Mouse (Mus musculus): ENCODE results near the gene Thbd.

GRCm38 (mm10) chr2:148404906-148405305 is 3.1 kb downstream of the Thbd start:
- no peak for TF ChIP-seq CTCF (conservative IDR thresholded peaks at IDR 0.05; ENCODE audit: insufficient read depth, insufficient read length, low read depth, low read length)
- TF ChIP-seq POLR2A (IDR thresholded peaks at IDR 0.05; ENCODE audit: low read depth, low read length), result no peak

All from kidney, adult 2 months (tissue).